Mouse (Mus musculus) megakaryocyte, embryonic 14.5 days (primary cell): Measurements from ENCODE around the gene Zc2hc1c. TPM values are rescaled to one million over a fixed set of nuclear protein-coding genes. Genes with fewer than 3 reads are reported as not detected.

Experiments
- H3K27me3 ChIP-seq: replicated peaks from 2 replicates; pipeline ENCODE3; 2012; ENCODE audit warnings: inconsistent platforms
- H3K36me3 ChIP-seq: replicated peaks from 2 replicates; pipeline ENCODE3; 2012; ENCODE audit warnings: low read length, inconsistent platforms, mixed read lengths
- H3K4me1 ChIP-seq: 2 replicates; pipeline ENCODE4 v1.6.1; 2012; ENCODE audit warnings: inconsistent platforms
- H3K4me3 ChIP-seq: replicated peaks from 2 replicates; pipeline ENCODE3; 2012; ENCODE audit warnings: moderate library complexity, mild to moderate bottlenecking, inconsistent platforms
- H3K9me3 ChIP-seq: 2 replicates; pipeline ENCODE4 v1.6.1; 2012; ENCODE audit warnings: inconsistent platforms
- FLI1 ChIP-seq: IDR thresholded peaks from 2 replicates; pipeline ENCODE4 v1.6.1; 2012; ENCODE audit warnings: low read length, inconsistent platforms, mixed read lengths
- GATA1 ChIP-seq: IDR thresholded peaks from 3 replicates; pipeline ENCODE4 v1.6.1; 2012; ENCODE audit warnings: mixed read lengths, low read length, inconsistent platforms, borderline replicate concordance
- polyA plus RNA-seq: library from polyadenylated mRNA; stranded (reverse); fragments of >175 nt; gene quantifications from 2 replicates; pipeline ENCODE4 v1.2.3, GENCODE M21; 2012; ENCODE audit warnings: low replicate concordance; ENCODE audit not compliant: insufficient read depth

Zc2hc1c gene
- polyA plus RNA-seq, 1 experiment: not detected

- Histone ChIP-seq H3K36me3 (peaks cover 34% of the 10 kb centered on the region), H3K9me3 (no peaks in the 10 kb centered on the region), H3K4me1 (peaks cover 15% of the 10 kb centered on the region), H3K27me3 (peaks cover 4% of the 10 kb centered on the region), H3K4me3 (no peak overlapping the region)
- TF ChIP-seq FLI1 (no peak), GATA1 (no peak)
Measured at GRCm38 (mm10) chr12:85296915-85297314, 8.5 kb downstream of the Zc2hc1c start.

GRCm38 (mm10) chr12:85297345-85297997 is 9.1 kb downstream of the Zc2hc1c start:
- no peak for TF ChIP-seq FLI1
- TF ChIP-seq GATA1: no peak
- H3K27me3 ChIP-seq: peaks cover 4% of the 10 kb centered on the region
- peaks cover 40% of the 10 kb centered on the region for H3K36me3 ChIP-seq
- peaks cover 10% of the 10 kb centered on the region for H3K4me1 ChIP-seq
- no peak overlapping the region for H3K4me3 ChIP-seq
- no peaks in the 10 kb centered on the region for H3K9me3 ChIP-seq

DNA sequence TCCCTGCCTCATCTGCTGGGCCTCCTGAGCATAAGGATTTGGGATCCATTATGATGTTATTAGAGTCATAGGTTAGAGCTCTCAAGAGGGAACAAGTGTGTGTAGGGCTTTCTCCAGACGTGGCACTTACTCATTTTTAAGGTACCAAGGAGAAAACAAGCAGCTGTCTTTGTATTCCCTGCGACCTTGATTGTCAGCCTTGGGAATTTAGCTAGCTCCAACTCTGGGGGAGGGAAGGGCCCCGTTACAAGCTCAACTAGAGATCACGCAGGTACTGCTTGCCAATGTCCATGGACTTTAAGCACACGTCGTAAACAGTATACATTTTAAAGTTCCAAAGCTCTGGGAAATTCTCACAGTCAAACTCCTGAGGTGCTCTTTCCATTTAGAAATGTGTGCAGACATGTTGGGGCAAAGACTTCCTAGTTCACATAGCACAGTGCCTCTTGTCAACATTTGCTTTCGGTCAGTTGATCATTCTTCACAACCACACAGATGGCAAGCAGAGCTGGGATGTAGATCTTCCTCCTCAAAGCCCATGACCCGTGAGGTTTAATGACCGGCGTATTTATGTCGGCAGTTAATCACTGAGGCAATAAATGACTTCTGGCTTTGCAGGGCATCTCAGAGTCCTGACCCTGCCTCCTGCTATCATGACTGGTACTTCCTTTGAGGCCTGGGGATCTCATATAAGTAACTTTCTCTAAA is 9.9 kb downstream of the Zc2hc1c start:
- H3K4me1 ChIP-seq: peaks cover 9% of the 10 kb centered on the region
- peaks cover 47% of the 10 kb centered on the region for H3K36me3 ChIP-seq
- TF ChIP-seq GATA1 (no peak), FLI1 (no peak)
- H3K27me3 ChIP-seq: peaks cover 4% of the 10 kb centered on the region
- H3K9me3 ChIP-seq: no peaks in the 10 kb centered on the region
- H3K4me3 ChIP-seq: no peak overlapping the region

- H3K27me3 ChIP-seq: peaks cover 4% of the 10 kb centered on the region
- peaks cover 52% of the 10 kb centered on the region for H3K36me3 ChIP-seq
- TF ChIP-seq GATA1: no peak
- TF ChIP-seq FLI1: no peak
- H3K4me1 ChIP-seq: peaks cover 9% of the 10 kb centered on the region
- no peaks in the 10 kb centered on the region for H3K9me3 ChIP-seq
- no peak overlapping the region for H3K4me3 ChIP-seq
Measured at GRCm38 (mm10) chr12:85298835-85299180, 10.4 kb downstream of the Zc2hc1c start.

DNA sequence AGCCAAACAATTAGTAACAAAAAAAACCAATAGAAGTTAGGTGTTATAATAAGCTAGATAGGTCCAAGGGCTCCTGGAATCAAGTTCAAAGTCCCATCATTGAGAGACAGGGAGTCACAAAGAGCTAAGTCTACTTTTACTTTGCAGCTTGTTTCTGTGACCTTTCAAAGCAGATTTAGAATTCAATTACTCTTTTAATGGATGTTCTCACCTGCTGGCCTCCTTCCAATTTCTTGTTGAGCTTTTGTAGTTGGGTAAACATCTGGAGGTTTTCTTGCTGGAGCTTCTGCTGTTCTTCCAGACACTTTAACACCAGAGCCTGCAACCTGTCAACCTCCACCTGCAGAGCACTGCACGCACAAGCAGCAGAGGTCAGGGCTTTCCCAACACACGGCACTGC is 14.9 kb downstream of the Zc2hc1c start:
- Histone ChIP-seq H3K27me3 (no peaks in the 10 kb centered on the region), H3K4me3 (no peak overlapping the region), H3K4me1 (peaks cover 21% of the 10 kb centered on the region), H3K9me3 (no peaks in the 10 kb centered on the region), H3K36me3 (peaks cover 92% of the 10 kb centered on the region)
- TF ChIP-seq GATA1: no peak
- TF ChIP-seq FLI1: no peak

DNA sequence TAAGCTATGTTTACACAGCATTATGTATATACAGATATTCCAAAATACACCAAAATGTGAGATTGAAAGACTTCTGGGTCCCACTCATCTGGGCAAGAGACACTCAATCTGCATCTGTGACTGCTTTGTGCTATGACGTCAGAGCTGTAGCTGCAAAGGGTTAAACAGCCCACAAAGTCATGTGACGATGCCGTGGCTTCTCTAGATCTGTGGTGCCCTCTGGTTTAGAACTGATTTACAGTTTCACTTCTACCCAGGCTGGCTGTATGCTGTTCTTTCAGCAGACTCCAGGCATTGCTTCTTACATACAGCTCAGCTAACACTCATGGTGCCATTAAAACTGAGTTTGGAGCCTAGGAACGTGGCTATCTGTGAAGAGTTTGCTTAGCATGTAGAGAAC is 16.3 kb downstream of the Zc2hc1c start:
- Histone ChIP-seq H3K9me3 (no peaks in the 10 kb centered on the region), H3K36me3 (peaks cover 96% of the 10 kb centered on the region), H3K4me1 (peaks cover 26% of the 10 kb centered on the region), H3K4me3 (no peak overlapping the region), H3K27me3 (no peaks in the 10 kb centered on the region)
- TF ChIP-seq FLI1 (no peak), GATA1 (no peak)

DNA sequence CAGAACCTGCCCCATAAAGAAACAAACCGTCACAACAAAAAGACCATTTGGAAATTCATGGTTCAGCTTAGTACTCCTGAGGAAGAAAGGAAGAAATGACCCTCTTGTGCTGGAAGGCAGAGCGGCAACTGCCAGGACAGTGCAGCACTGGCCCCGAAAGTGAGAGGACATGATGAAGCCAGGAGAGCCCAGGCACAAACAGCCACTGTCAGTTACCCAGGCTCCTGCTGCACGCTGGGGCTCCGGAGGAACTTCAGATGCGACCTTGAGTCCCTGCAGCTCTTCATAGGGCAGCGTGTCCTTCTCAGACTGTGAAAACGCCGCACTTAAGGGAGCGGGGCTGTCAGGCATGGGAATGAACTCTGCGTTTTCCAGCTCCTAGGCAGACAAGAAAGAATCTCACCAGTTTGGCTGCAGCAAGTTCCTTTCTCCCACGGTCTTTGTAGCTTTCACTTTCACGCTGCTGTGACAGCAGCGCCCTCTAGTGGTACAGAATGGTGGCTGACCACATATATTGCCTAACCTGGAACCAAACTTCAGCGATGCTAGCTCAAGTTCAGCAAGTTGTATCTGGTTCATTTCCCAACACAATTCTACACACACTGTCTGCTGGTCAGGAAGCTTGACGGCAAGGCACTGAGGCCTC is 17.0 kb downstream of the Zc2hc1c start:
- H3K4me1 ChIP-seq: peaks cover 26% of the 10 kb centered on the region
- H3K36me3 ChIP-seq: peaks cover 98% of the 10 kb centered on the region
- H3K9me3 ChIP-seq: no peaks in the 10 kb centered on the region
- H3K4me3 ChIP-seq: peak overlapping the region; percentile 90
- no peaks in the 10 kb centered on the region for H3K27me3 ChIP-seq
- no peak for TF ChIP-seq GATA1
- TF ChIP-seq FLI1: no peak

GRCm38 (mm10) chr12:85308651-85309050 is 20.3 kb downstream of the Zc2hc1c start:
- H3K9me3 ChIP-seq: no peaks in the 10 kb centered on the region
- TF ChIP-seq GATA1 (no peak), FLI1 (no peak)
- no peak overlapping the region for H3K4me3 ChIP-seq
- H3K27me3 ChIP-seq: no peaks in the 10 kb centered on the region
- peaks cover 98% of the 10 kb centered on the region for H3K36me3 ChIP-seq
- peaks cover 26% of the 10 kb centered on the region for H3K4me1 ChIP-seq

- H3K36me3 ChIP-seq: peaks cover 89% of the 10 kb centered on the region
- no peak for TF ChIP-seq FLI1
- no peak for TF ChIP-seq GATA1
Measured at GRCm38 (mm10) chr12:85330153-85330552, 41.8 kb downstream of the Zc2hc1c start.

DNA sequence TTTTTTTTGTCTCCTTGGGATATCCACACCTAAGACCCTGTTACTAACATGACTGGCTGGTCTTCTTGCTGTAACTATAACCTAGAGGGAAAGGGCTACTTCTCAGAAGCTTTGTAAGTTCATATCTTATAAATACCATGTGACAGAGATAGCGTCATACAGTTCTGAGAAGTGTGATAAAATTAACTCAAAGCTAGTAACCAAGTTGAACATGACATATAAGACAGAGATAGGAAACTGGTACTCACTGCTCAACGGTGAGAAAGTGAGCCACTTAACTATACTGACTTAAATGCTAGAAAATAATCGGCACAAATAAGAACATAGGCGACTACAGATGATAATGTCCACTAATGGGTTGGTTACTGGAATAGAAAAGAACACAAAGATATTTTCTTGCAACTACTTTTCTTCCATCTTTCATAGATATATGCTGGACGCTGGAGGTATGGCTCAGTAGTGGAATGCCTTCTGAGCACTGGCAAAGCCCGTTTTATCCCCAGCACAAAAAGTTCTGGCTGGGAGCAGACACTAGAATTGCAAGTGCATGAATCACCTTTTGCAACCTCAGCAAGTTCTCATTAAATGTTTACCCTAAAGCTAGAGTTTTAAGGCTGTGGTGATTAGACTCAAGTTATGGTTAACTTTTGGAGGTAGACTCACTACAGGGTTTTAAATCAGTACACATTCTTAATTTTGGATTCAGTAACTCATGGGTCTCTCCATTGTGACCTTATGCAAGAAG is 49.3 kb downstream of the Zc2hc1c start:
- H3K4me3 ChIP-seq: peak overlapping the region; percentile 98
- TF ChIP-seq GATA1 (no peak), FLI1 (no peak)
- no peaks in the 10 kb centered on the region for H3K9me3 ChIP-seq
- peaks cover 52% of the 10 kb centered on the region for H3K36me3 ChIP-seq
- H3K4me1 ChIP-seq: peaks cover 24% of the 10 kb centered on the region
- no peaks in the 10 kb centered on the region for H3K27me3 ChIP-seq

More at GRCm38 (mm10) chr12:85330153-85330552, 41.8 kb downstream of the Zc2hc1c start:
- no peaks in the 10 kb centered on the region for H3K9me3 ChIP-seq
- H3K4me1 ChIP-seq: no peaks in the 10 kb centered on the region
- no peaks in the 10 kb centered on the region for H3K27me3 ChIP-seq
- H3K4me3 ChIP-seq: no peak overlapping the region
